Mouse (Mus musculus): Measurements from ENCODE around the gene Gm17617.

- TF ChIP-seq EP300 (IDR thresholded peaks at IDR 0.05; ENCODE audit: low read depth) = no peak
- TF ChIP-seq CTCF (IDR thresholded peaks at IDR 0.05; ENCODE audit: low read depth) = no peak
Measured at GRCm38 (mm10) chr13:55153951-55154350, 20.6 kb upstream of the Gm17617 start.

Data from liver, embryonic 14.5 days (tissue).